Mouse (Mus musculus): ENCODE measurements at regions not wholly inside any gene's neighbourhood (a gene's known extent, or its start where the extent isn't known, plus 50 kb on each side); places are given as distances from the start of the nearest gene placed in this dataset.

GRCm38 (mm10) chr13:97626116-97626515 is 134.3 kb downstream of the Gm10260 start:
- no peak overlapping the region for H3K4me3 ChIP-seq (ENCODE audit: insufficient read depth, low read length)
- no peak overlapping the region for H3K27ac ChIP-seq (ENCODE audit: insufficient read depth, low read length)
- H3K4me1 ChIP-seq (ENCODE audit: control insufficient read depth, insufficient read depth, low read length), result no peaks in the 10 kb centered on the region
- TF ChIP-seq POLR2A (IDR thresholded peaks at IDR 0.05; ENCODE audit: low read depth, low read length), result no peak
- TF ChIP-seq CTCF (IDR thresholded peaks at IDR 0.05; ENCODE audit: borderline replicate concordance, insufficient read depth, low read length), result no peak

GRCm38 (mm10) chr13:97625391-97625790 is 135.0 kb downstream of the Gm10260 start:
- no peak overlapping the region for H3K27ac ChIP-seq (ENCODE audit: insufficient read depth, low read length)
- H3K4me1 ChIP-seq (ENCODE audit: control insufficient read depth, insufficient read depth, low read length), result no peaks in the 10 kb centered on the region
- H3K4me3 ChIP-seq (ENCODE audit: insufficient read depth, low read length), result no peak overlapping the region
- TF ChIP-seq CTCF (IDR thresholded peaks at IDR 0.05; ENCODE audit: borderline replicate concordance, insufficient read depth, low read length), result no peak
- TF ChIP-seq POLR2A (IDR thresholded peaks at IDR 0.05; ENCODE audit: low read depth, low read length), result no peak

GRCm38 (mm10) chr13:97618190-97618586 is 142.2 kb downstream of the Gm10260 start:
- H3K4me3 ChIP-seq (ENCODE audit: insufficient read depth, low read length), result no peak overlapping the region
- H3K4me1 ChIP-seq (ENCODE audit: control insufficient read depth, insufficient read depth, low read length), result peaks cover 6% of the 10 kb centered on the region; the same call in 1 of the 2 replicates
- H3K27ac ChIP-seq (ENCODE audit: insufficient read depth, low read length), result no peak overlapping the region
- no peak for TF ChIP-seq CTCF (IDR thresholded peaks at IDR 0.05; ENCODE audit: borderline replicate concordance, insufficient read depth, low read length)
- TF ChIP-seq POLR2A (IDR thresholded peaks at IDR 0.05; ENCODE audit: low read depth, low read length), result no peak

DNA sequence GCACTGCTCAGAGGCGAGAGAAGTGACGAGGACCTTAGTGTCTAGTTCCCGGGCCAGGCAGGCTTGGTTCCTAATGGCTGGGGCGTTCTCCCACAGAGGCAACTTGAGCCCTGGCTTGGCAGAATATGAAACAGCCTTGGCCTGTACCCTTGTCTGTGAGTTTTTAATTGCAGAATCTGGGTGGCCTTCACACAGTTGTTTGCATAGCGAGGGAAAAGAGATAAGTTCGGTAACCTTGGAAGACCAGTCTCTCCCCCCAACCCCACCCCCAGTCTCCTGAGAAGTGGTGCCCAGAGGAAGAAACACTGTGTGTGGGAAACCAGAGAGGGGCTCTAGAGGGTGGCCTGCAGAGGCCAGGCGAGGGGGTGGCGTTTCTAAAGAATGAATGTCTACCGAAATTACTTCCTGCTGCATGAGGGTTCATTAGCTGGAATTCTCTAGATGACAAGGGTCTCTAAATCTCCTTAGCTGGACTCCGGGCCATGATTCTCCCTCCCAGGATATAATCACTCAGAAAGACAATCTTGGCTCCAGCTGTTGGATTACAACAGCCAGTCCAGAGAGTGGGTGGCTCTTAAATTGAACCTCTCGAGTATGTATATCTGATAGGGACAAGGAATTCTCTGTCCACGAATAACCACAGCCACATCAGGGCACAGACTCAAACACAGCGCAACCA is 142.8 kb downstream of the Gm10260 start:
- Histone ChIP-seq H3K4me1 (ENCODE audit: control insufficient read depth, insufficient read depth, low read length) (peaks cover 6% of the 10 kb centered on the region; the same call in 1 of the 2 replicates), H3K27ac (ENCODE audit: insufficient read depth, low read length) (no peak overlapping the region), H3K4me3 (ENCODE audit: insufficient read depth, low read length) (no peak overlapping the region)
- TF ChIP-seq CTCF (IDR thresholded peaks at IDR 0.05; ENCODE audit: borderline replicate concordance, insufficient read depth, low read length), result no peak

DNA sequence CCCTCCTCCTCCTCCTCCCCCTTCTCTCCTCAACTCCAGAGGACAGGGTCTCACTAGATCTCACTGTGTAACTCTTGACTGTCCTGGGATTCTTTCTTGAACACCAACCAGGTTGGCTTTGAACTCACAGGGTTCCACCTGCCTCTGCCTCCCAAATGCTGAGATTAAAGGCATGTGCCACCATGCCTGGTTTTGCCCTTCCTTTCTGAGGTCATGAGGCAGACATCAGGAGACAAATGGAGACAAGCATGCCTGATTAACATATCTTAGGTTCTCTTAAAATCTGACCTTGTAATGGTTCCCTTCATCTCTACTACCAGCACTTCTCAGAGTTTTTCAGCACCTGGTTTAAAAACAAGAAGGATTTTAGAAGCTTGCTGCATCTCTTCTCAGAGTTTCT is 143.5 kb downstream of the Gm10260 start:
- no peak overlapping the region for H3K27ac ChIP-seq (ENCODE audit: insufficient read depth, low read length)
- TF ChIP-seq CTCF (IDR thresholded peaks at IDR 0.05; ENCODE audit: borderline replicate concordance, insufficient read depth, low read length) (no peak), POLR2A (IDR thresholded peaks at IDR 0.05; ENCODE audit: low read depth, low read length) (no peak)
- no peak overlapping the region for H3K4me3 ChIP-seq (ENCODE audit: insufficient read depth, low read length)
- peaks cover 6% of the 10 kb centered on the region; the same call in 1 of the 2 replicates for H3K4me1 ChIP-seq (ENCODE audit: control insufficient read depth, insufficient read depth, low read length)

DNA sequence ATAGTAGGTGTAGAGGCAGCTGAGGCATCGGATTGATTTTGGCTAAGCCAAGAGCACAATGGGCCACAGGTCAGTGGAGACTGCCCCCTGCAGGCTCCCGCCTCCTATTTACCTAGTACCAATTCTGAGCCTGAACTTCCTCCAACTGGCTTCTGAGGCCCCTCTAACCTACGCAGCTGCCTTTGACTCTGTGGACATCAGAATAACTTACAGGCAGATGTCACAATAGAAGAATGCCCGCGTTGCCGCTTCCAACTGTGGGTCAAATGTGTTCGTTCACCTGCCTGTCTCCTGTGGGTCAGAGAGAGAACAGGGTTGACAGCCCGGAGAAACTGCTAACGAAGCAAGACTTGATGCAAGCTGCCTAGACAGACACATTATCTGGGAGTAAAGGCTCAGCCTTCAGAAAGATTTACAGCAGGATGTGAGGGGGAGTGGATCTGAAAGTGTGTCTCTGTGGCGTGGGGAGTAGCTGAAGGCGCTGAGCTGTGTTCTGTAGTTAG is 153.2 kb downstream of the Gm10260 start:
- no peak overlapping the region for H3K4me3 ChIP-seq (ENCODE audit: insufficient read depth, low read length)
- H3K27ac ChIP-seq (ENCODE audit: insufficient read depth, low read length), result no peak overlapping the region
- TF ChIP-seq CTCF (IDR thresholded peaks at IDR 0.05; ENCODE audit: borderline replicate concordance, insufficient read depth, low read length) (no peak), POLR2A (IDR thresholded peaks at IDR 0.05; ENCODE audit: low read depth, low read length) (no peak)
- H3K4me1 ChIP-seq (ENCODE audit: control insufficient read depth, insufficient read depth, low read length), result no peaks in the 10 kb centered on the region

GRCm38 (mm10) chr13:97604451-97604850 is 156.0 kb downstream of the Gm10260 start:
- Histone ChIP-seq H3K27ac (ENCODE audit: insufficient read depth, low read length) (no peak overlapping the region), H3K4me3 (ENCODE audit: insufficient read depth, low read length) (no peak overlapping the region), H3K4me1 (ENCODE audit: control insufficient read depth, insufficient read depth, low read length) (no peaks in the 10 kb centered on the region)
- TF ChIP-seq POLR2A (IDR thresholded peaks at IDR 0.05; ENCODE audit: low read depth, low read length) (no peak), CTCF (IDR thresholded peaks at IDR 0.05; ENCODE audit: borderline replicate concordance, insufficient read depth, low read length) (no peak)

DNA sequence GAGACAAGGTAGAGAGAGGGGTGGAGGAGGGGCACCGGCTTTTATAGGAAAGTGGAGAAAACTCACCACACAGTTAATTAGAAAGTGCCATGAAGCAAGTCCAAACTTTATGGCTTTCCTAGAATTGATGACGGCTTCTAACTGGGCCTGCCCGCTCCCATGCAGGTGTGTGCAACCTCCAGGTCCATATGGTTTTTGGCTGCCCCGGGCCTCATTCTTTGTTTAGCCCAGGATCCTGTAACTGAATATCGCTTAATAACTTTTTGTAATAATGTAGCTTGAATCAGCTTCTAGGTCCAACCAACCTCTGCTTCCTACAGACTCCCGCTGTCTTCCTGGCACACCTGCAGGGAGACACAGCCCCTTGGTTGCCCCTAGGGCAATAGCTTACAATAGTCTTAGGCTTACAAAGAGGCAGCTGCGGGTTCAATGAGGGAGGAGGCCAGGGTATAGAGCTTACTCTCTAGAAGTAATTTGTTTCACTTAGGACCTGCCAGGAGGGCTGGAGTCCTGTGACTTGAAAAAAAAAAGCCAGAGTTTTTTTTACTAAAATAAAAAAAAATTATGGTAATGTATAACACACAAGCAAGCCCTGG is 159.2 kb downstream of the Gm10260 start:
- Histone ChIP-seq H3K27ac (ENCODE audit: insufficient read depth, low read length) (no peak overlapping the region), H3K4me1 (ENCODE audit: control insufficient read depth, insufficient read depth, low read length) (no peaks in the 10 kb centered on the region), H3K4me3 (ENCODE audit: insufficient read depth, low read length) (no peak overlapping the region)
- no peak for TF ChIP-seq CTCF (IDR thresholded peaks at IDR 0.05; ENCODE audit: borderline replicate concordance, insufficient read depth, low read length)
- no peak for TF ChIP-seq POLR2A (IDR thresholded peaks at IDR 0.05; ENCODE audit: low read depth, low read length)

- H3K27ac ChIP-seq (ENCODE audit: insufficient read depth, low read length), result no peak overlapping the region
- no peaks in the 10 kb centered on the region for H3K4me1 ChIP-seq (ENCODE audit: control insufficient read depth, insufficient read depth, low read length)
- TF ChIP-seq POLR2A (IDR thresholded peaks at IDR 0.05; ENCODE audit: low read depth, low read length) (no peak), CTCF (IDR thresholded peaks at IDR 0.05; ENCODE audit: borderline replicate concordance, insufficient read depth, low read length) (no peak)
- no peak overlapping the region for H3K4me3 ChIP-seq (ENCODE audit: insufficient read depth, low read length)
Measured at GRCm38 (mm10) chr13:97600136-97600535, 160.3 kb downstream of the Gm10260 start.
